22 mouse cellular contexts compared by ENCODE assay signal in genomic region chr13:45330561-45330960, GRCm38 (mm10). TPM values are rescaled to one million over a fixed set of nuclear protein-coding genes. Genes with fewer than 3 reads are reported as not detected.
A peak's percentile ranks its signal among the peaks of the same experiment; 100 is the strongest.
DNase-seq lines count a peak whose midpoint lies in the region; TF ChIP-seq lines count a peak whose summit lies in the region.
"Had no signal": no experiment of that assay in that cellular context is flagged by ENCODE, and none has a peak within 500 bp of the region (broad histone marks: within the 10 kb centered on the region; RNA-seq: fewer than 3 reads in every experiment).

No protein-coding gene starts in this region.

- DNase-seq in gastrocnemius, adult 18-20 months (ENCODE audit: low spot score) = peak; percentile 38
- no peak for DNase-seq in gastrocnemius, postnatal 36 days
- peak; percentile 12 for DNase-seq in kidney, postnatal 10 days
- no peak for DNase-seq in kidney, adult 8-10 months
- peak; percentile 22 for DNase-seq in adrenal gland, postnatal 25 days
- DNase-seq in gastrocnemius, adult 8-10 months (ENCODE audit: low spot score in 2 of 2) = peak; percentile 4 to 21
- no peak for DNase-seq in layer of hippocampus, adult 2 months (ENCODE audit: low spot score in 2 of 2)
- no peak for DNase-seq in right cerebral cortex, postnatal 36 days (ENCODE audit: low spot score in 2 of 2)
- DNase-seq: cerebellum, adult 8-10 months; liver; lung, postnatal 4 days; midbrain, embryonic 14.5 days; right cerebral cortex, adult 18-20 months; thymus, postnatal 25 days had no signal

- no peak overlapping the region for H3K27ac ChIP-seq in layer of hippocampus, adult 2 months
- H3K27ac ChIP-seq: embryonic facial prominence, embryonic 15.5 days; forebrain, embryonic 15.5 days; heart, embryonic 15.5 days; hindbrain, embryonic 10.5 days; hindbrain, postnatal 0 days; kidney, embryonic 15.5 days; limb, embryonic 10.5 days; liver, embryonic 15.5 days had no signal

- no peak overlapping the region for H3K4me3 ChIP-seq in layer of hippocampus, adult 2 months
- H3K4me3 ChIP-seq: embryonic facial prominence, embryonic 15.5 days; forebrain, embryonic 15.5 days; heart, embryonic 15.5 days; hindbrain, embryonic 10.5 days; kidney, embryonic 15.5 days; limb, embryonic 10.5 days; liver, embryonic 15.5 days had no signal

- no peak for TF ChIP-seq CTCF in layer of hippocampus, adult 2 months (conservative IDR thresholded peaks at IDR 0.05)

- intact Hi-C loops in gastrocnemius, postnatal 36 days (cut with DNase I) = no loop called here

RNA-seq across cellular contexts. Expression of gene Mylip, which starts 59.0 kb away (rescaled TPM):
- 10 to 100 TPM; 11.3 to 12.2 TPM for total RNA-seq in gastrocnemius, adult 18-20 months (2021)
- total RNA-seq in gastrocnemius, postnatal 36 days (2021) = 10 to 100 TPM in 1 of 2 experiments, 1 to 10 TPM in 1; 9.9 to 10.9 TPM
- 7.6 and 10.0 TPM in 2 replicates for total RNA-seq in adrenal gland, postnatal 25 days (2021)
- total RNA-seq in gastrocnemius, adult 8-10 months (2022) = 10 to 100 TPM; 11.4 to 21.1 (median 15.7) TPM
- 10 to 100 TPM; 18.8 to 21.0 TPM for total RNA-seq in layer of hippocampus, adult 2 months (2021)

Comparison
In these comparisons a context has a peak if more than half of its experiments do, and no peak if none do; other contexts are left out.
1. DNase-seq: peak in gastrocnemius, adult 18-20 months (single experiment), kidney, postnatal 10 days (single experiment), adrenal gland, postnatal 25 days (single experiment) and gastrocnemius, adult 8-10 months (2 of 2); none in gastrocnemius, postnatal 36 days (0 of 2), kidney, adult 8-10 months (0 of 2), layer of hippocampus, adult 2 months (0 of 2) and right cerebral cortex, postnatal 36 days (0 of 2).